Mouse (Mus musculus): ENCODE data around the gene Tmem91. TPM values are rescaled to one million over a fixed set of nuclear protein-coding genes. Genes with fewer than 3 reads are reported as not detected.
A peak's percentile ranks its signal among the peaks of the same experiment; 100 is the strongest.

The Tmem91 gene
- polyA plus RNA-seq, 1 experiment from 2014 or later: 2.1 TPM

DNA sequence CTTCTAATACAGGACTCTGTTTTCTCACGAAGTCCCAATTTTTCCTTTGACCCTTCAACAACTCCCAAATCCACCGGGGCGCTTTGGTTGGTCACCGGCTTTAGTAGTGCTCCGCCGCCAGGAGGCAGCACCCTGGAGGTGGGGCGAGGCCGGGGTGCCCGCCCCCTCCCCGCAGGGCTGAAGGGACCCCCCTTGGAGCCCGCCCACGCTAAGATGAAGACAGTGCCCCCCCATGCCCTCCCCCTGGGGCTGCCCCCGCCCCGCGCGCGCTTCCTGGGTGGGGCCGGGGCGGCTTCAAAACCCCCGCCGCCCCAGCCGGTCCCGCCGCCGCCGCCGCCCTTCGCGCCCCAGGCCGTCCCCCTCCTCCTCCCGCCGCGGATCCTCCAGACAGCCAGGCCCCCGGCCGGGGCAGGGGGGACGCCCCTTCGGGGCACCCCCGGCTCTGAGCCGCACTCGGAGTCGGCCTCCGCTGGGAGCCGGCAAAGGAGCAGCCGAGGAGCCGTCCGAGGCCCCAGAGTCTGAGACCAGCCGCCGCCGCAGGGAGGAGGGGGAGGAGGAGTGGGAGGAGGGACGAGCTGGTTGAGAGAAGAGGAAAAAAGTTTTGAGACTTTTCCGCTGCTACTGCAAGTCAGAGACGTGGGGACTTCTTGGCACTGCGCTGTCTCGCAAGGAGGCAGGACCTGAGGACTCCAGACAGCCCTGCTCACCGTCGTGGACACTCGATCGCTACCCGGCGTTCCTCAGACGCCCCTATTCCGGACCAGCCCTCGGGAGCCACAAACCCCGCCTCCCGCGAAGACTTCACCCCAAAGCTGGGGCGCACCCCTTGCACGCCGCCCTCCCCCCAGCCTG, 11.9 kb upstream of the Tmem91 start, which contains the start of gene Tgfb1:
Tgfb1 (plus strand) TSS at position 323 of the 852 bp plus-strand sequence.
- no peaks in the 10 kb centered on the region; the same call in 1 of the 2 replicates for H3K27me3 ChIP-seq (replicated peaks; ENCODE audit: control insufficient read depth, insufficient read depth, low read length)
- peak within 1 kb of the TSS; percentile 99 for H3K4me2 ChIP-seq (ENCODE audit: low read depth, low read length)
- H3K36me3 ChIP-seq (ENCODE audit: control insufficient read depth, insufficient read depth, low read length): no peaks in the 10 kb centered on the region
- H3K27ac ChIP-seq (ENCODE audit: low read length): peak within 1 kb of the TSS; percentile 77
- peak within 1 kb of the TSS; percentile 75 for H3K4me3 ChIP-seq (ENCODE audit: low read length)
- H3K4me1 ChIP-seq (ENCODE audit: control insufficient read depth, insufficient read depth, low read length): peaks cover 27% of the 10 kb centered on the region
- peak within 1 kb of the TSS; percentile 90 for H3K9ac ChIP-seq (ENCODE audit: low read depth, low read length)
- ATAC-seq: peak; percentile 54
- H3K9me3 ChIP-seq (ENCODE audit: control insufficient read depth, low read length): no peaks in the 10 kb centered on the region
- under 1% methylated on average over 67 of the region's 69 CpGs for WGBS

DNA sequence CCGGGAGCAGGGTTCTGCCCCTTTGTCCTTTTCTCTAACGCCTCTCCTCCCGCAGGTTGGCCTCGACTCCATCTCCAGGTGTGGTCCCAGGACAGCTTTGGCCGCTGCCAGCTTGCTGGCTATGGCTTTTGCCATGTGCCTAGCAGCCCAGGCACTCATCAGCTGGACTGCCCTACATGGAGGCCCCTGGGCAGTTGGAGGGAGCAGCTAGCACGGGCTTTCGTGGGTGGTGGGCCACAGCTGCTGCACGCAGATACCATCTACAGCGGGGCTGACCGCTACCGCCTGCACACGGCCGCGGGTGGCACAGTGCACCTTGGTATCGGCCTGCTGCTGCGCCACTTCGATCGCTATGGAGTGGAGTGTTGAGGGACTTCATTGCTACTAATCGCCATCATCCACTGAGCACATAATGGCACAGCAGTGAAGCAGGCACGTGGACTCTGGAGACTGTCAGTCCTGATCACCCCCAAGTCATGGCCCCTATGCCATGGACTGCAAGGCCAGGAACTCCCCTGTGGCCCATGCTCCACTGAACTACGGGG, 11.0 kb upstream of the Tmem91 start:
- no peaks in the 10 kb centered on the region; the same call in 1 of the 2 replicates for H3K27me3 ChIP-seq (replicated peaks; ENCODE audit: control insufficient read depth, insufficient read depth, low read length)
- no peak overlapping the region for H3K27ac ChIP-seq (ENCODE audit: low read length)
- no peak overlapping the region for H3K4me3 ChIP-seq (ENCODE audit: low read length)
- H3K36me3 ChIP-seq (ENCODE audit: control insufficient read depth, insufficient read depth, low read length): no peaks in the 10 kb centered on the region
- WGBS: 73% methylated on average over 21 of the region's 21 CpGs
- H3K9me3 ChIP-seq (ENCODE audit: control insufficient read depth, low read length): no peaks in the 10 kb centered on the region
- H3K4me1 ChIP-seq (ENCODE audit: control insufficient read depth, insufficient read depth, low read length): peaks cover 31% of the 10 kb centered on the region
- peak overlapping the region; percentile 99 for H3K4me2 ChIP-seq (ENCODE audit: low read depth, low read length)
- no peak for ATAC-seq
- H3K9ac ChIP-seq (ENCODE audit: low read depth, low read length): peak overlapping the region; percentile 90; the same call in 1 of the 2 replicates

DNA sequence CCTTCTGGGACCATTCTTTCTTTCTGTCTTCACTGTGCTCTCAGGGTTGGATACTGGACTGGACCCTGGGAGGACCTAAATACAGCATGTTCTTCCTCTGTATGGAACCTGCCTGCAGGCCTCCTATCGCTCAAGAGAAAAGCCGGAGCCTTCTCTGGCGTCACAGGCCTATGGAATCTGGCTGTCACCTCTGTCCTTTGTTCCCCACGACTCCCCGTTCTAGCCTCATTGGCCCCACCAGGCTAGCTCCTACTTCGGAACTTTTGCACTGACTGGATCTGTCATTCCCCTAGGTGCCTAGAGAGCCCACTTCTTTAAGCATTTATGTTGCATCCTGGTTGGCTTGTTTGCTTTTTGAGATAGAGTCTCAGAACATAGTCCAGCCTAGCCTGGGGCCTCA, 9.7 kb upstream of the Tmem91 start:
- no peaks in the 10 kb centered on the region; the same call in 1 of the 2 replicates for H3K27me3 ChIP-seq (replicated peaks; ENCODE audit: control insufficient read depth, insufficient read depth, low read length)
- H3K4me1 ChIP-seq (ENCODE audit: control insufficient read depth, insufficient read depth, low read length): peaks cover 36% of the 10 kb centered on the region
- no peak for ATAC-seq
- H3K36me3 ChIP-seq (ENCODE audit: control insufficient read depth, insufficient read depth, low read length): no peaks in the 10 kb centered on the region
- no peak overlapping the region for H3K9ac ChIP-seq (ENCODE audit: low read depth, low read length)
- no peaks in the 10 kb centered on the region for H3K9me3 ChIP-seq (ENCODE audit: control insufficient read depth, low read length)
- H3K4me2 ChIP-seq (ENCODE audit: low read depth, low read length): no peak overlapping the region
- H3K4me3 ChIP-seq (ENCODE audit: low read length): no peak overlapping the region
- WGBS: 90% methylated on average over 6 of the region's 6 CpGs
- no peak overlapping the region for H3K27ac ChIP-seq (ENCODE audit: low read length)

DNA sequence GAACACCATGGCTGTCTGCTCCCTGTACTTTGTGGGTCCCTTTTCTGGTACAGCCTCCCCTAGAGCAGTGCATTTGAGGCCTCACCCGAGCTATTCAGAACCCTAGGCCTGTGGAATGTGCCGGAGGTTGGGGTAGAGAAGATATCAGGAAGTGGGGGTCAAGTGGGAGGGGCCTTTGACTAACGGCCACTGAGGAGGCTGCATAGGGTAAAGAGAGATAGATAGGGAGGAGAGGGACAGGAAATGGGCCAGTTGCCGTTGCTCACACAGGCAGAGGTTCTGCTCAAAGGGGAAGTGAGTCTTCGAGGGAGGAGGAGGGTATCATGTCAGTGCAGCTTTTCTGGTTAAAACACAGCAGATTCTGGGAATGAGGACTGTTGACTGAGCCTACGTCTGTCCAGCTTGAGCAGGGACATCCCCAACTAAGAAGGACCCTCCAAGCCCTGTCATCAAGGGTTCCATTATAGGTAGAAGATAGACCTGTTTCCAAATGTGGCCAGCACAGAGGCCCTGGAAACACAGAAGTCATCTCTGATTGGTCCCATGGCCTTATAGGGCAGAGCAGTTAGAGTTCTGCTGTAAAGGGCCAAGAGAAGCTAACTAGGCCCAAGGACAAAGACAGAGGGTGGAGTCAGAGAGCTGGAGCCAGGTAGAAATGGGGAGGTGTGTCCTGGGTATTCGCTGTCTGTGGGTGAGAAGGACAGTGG, 8.7 kb upstream of the Tmem91 start:
- WGBS: 49% methylated on average over 7 of the region's 7 CpGs
- Histone ChIP-seq H3K4me2 (ENCODE audit: low read depth, low read length) (no peak overlapping the region), H3K9me3 (ENCODE audit: control insufficient read depth, low read length) (no peaks in the 10 kb centered on the region), H3K27me3 (replicated peaks; ENCODE audit: control insufficient read depth, insufficient read depth, low read length) (no peaks in the 10 kb centered on the region; the same call in 1 of the 2 replicates), H3K4me3 (ENCODE audit: low read length) (no peak overlapping the region), H3K4me1 (ENCODE audit: control insufficient read depth, insufficient read depth, low read length) (peaks cover 33% of the 10 kb centered on the region), H3K36me3 (ENCODE audit: control insufficient read depth, insufficient read depth, low read length) (no peaks in the 10 kb centered on the region), H3K9ac (ENCODE audit: low read depth, low read length) (0 out of 2 replicates have a peak overlapping the region, but pooled peaks have one; percentile 14), H3K27ac (ENCODE audit: low read length) (0 out of 2 replicates have a peak overlapping the region, but pooled peaks have one; percentile 3)
- ATAC-seq: no peak

DNA sequence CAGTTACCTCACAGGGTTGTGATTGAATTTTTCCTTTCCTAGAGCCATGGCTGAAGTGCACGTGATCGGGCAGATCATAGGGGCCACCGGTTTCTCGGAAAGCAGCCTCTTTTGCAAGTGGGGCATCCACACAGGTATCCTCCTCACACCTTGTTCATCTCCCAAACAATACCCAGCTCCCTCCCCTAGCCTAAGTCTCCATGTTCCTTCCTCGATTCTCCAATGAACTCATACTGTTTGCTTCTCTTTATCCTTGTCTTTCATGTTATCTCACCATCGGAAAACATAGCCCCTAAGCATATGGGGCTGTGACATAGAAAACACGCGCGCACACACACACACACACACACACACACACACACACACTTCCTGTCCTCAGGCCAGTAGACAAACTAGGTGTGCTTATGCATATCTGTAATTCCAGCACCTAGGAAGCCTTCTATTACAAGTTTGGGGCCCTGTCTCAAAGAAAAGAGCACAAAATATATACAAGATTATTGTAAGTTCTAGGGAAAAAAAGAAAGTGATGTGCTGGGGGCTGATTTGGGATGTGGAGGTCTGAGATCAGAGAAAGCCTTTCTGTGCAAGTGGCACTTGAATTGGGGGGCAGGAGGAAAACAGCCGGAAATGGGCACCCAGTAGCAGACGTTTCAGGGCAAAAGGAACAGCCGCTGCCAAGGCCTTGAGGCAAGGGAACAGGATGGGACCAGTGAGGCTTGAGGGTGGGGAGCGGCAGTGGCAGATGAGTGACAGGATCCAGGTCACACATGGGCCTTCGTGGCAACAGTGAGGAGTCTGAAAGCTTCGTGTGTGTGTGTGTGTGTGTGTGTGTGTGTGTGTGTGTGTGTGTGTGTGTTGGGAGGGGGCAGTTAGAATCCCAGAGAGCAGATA, 6.6 kb upstream of the Tmem91 start:
- H3K36me3 ChIP-seq (ENCODE audit: control insufficient read depth, insufficient read depth, low read length): no peaks in the 10 kb centered on the region
- WGBS: 60% methylated on average over 15 of the region's 15 CpGs
- no peak overlapping the region for H3K27ac ChIP-seq (ENCODE audit: low read length)
- no peaks in the 10 kb centered on the region for H3K27me3 ChIP-seq (replicated peaks; ENCODE audit: control insufficient read depth, insufficient read depth, low read length)
- H3K9ac ChIP-seq (ENCODE audit: low read depth, low read length): no peak overlapping the region
- peaks cover 22% of the 10 kb centered on the region for H3K4me1 ChIP-seq (ENCODE audit: control insufficient read depth, insufficient read depth, low read length)
- peak overlapping the region; percentile 75 for H3K4me3 ChIP-seq (ENCODE audit: low read length)
- H3K4me2 ChIP-seq (ENCODE audit: low read depth, low read length): peak overlapping the region; percentile 81
- no peaks in the 10 kb centered on the region for H3K9me3 ChIP-seq (ENCODE audit: control insufficient read depth, low read length)
- no peak for ATAC-seq

DNA sequence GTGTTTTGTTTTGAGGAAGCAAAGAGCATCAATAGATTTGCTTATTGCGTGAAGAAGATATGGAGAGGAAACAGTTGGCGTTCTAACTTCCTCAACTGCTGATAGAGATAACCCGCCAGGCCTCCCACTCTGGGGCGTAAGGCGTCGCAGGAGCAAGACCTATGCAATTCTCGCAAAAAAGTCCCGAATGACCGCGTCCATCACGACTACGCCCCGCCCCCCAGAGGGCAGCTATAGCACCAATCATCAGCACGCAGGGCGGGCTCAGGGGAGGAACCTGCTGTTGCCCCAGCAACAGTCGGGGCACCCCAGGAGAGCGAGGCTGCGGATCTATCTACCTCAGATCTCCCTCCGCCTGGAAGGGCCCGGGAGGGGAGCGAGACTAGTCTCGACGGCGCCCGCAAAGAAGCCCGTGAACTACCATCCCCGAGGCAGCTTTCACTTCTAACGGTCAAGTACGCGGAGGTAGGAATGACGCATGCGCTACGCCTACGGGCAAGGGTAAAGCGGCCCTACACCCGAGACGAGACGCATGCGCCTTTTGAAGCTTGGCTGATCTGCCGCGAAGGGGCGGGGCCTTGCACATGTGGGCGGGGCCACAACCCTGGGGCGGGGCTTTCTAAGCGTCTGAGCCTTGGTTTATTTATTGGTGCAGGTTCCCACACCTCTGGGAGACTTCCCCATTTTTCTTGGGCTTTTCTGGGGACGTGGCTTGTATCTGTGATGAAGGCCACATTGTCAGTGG, 5.7 kb upstream of the Tmem91 start, which contains the start of gene B9d2:
B9d2 (plus strand) TSS at position 267 of the 745 bp plus-strand sequence.
- Histone ChIP-seq H3K9me3 (ENCODE audit: control insufficient read depth, low read length) (no peaks in the 10 kb centered on the region), H3K9ac (ENCODE audit: low read depth, low read length) (peak within 1 kb of the TSS; percentile 76), H3K27me3 (replicated peaks; ENCODE audit: control insufficient read depth, insufficient read depth, low read length) (0 out of 2 replicates have a peak, but pooled peaks cover under 1% of the 10 kb centered on the region), H3K36me3 (ENCODE audit: control insufficient read depth, insufficient read depth, low read length) (no peaks in the 10 kb centered on the region), H3K27ac (ENCODE audit: low read length) (peak within 1 kb of the TSS; percentile 92), H3K4me1 (ENCODE audit: control insufficient read depth, insufficient read depth, low read length) (peaks cover 17% of the 10 kb centered on the region; the same call in 1 of the 2 replicates), H3K4me2 (ENCODE audit: low read depth, low read length) (peak within 1 kb of the TSS; percentile 81), H3K4me3 (ENCODE audit: low read length) (peak within 1 kb of the TSS; percentile 75)
- ATAC-seq: peak; percentile 98
- under 1% methylated on average over 46 of the region's 46 CpGs for WGBS

DNA sequence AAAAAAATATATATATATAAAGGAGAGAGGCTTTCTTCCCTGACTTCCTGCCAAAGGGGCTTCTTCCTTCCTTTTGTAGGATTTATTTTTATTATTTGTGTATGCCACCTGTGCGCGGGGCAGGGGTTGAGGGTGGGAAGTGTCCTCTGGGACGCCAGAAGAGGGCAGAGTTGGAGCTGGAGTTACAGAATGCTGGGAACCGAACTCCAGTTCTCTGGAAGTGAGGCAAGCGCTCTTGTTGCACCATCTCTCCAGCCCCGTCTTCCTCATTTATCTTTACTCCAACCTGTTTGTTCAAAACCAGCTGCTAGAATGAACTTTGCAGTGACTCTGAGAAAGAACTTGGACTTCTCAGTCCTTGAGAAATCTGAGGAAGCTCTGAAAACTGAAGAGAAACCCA, 5.0 kb upstream of the Tmem91 start:
- peak overlapping the region; percentile 75 for H3K4me3 ChIP-seq (ENCODE audit: low read length)
- peaks cover 7% of the 10 kb centered on the region for H3K27me3 ChIP-seq (replicated peaks; ENCODE audit: control insufficient read depth, insufficient read depth, low read length)
- peak overlapping the region; percentile 92 for H3K27ac ChIP-seq (ENCODE audit: low read length)
- peaks cover 15% of the 10 kb centered on the region; the same call in 1 of the 2 replicates for H3K4me1 ChIP-seq (ENCODE audit: control insufficient read depth, insufficient read depth, low read length)
- H3K9ac ChIP-seq (ENCODE audit: low read depth, low read length): peak overlapping the region; percentile 76
- H3K36me3 ChIP-seq (ENCODE audit: control insufficient read depth, insufficient read depth, low read length): no peaks in the 10 kb centered on the region
- peak overlapping the region; percentile 81 for H3K4me2 ChIP-seq (ENCODE audit: low read depth, low read length)
- ATAC-seq: no peak
- no peaks in the 10 kb centered on the region for H3K9me3 ChIP-seq (ENCODE audit: control insufficient read depth, low read length)
- 6% methylated on average over 6 of the region's 6 CpGs for WGBS

DNA sequence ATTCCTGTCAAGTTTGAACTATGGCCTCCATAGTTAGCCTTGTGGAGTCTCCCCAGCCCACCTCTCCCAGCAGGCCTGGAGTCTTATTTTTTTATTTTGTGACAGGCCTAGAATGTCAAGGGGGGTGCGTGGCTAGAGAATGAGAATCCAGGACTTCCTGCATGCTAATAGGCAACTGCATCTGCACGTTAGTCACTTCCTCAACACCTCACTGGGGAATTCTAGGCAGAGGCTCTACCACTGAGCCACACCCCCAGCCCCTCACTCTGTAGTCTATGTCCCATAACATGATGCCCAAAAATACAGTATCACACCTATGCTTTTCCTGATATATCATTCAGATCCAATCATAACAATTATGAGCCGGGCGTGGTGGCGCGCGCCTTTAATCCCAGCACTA, 2.0 kb upstream of the Tmem91 start:
- no peak for ATAC-seq
- Histone ChIP-seq H3K27me3 (replicated peaks; ENCODE audit: control insufficient read depth, insufficient read depth, low read length) (peaks cover 24% of the 10 kb centered on the region), H3K27ac (ENCODE audit: low read length) (no peak overlapping the region), H3K9ac (ENCODE audit: low read depth, low read length) (no peak overlapping the region), H3K4me1 (ENCODE audit: control insufficient read depth, insufficient read depth, low read length) (peaks cover 15% of the 10 kb centered on the region; the same call in 1 of the 2 replicates), H3K4me3 (ENCODE audit: low read length) (no peak overlapping the region), H3K36me3 (ENCODE audit: control insufficient read depth, insufficient read depth, low read length) (no peaks in the 10 kb centered on the region), H3K4me2 (ENCODE audit: low read depth, low read length) (no peak overlapping the region), H3K9me3 (ENCODE audit: control insufficient read depth, low read length) (no peaks in the 10 kb centered on the region)
- 86% methylated on average over 7 of the region's 7 CpGs for WGBS

Measured in intestine, embryonic 16.5 days (tissue).